Mouse (Mus musculus) cerebellum, adult 2 months (tissue): ENCODE measurements at regions not wholly inside any gene's neighbourhood (a gene's known extent, or its start where the extent isn't known, plus 50 kb on each side); places are given as distances from the start of the nearest gene placed in this dataset.

Experiments used
- CTCF ChIP-seq: fragments of 200-500 bp; IDR thresholded peaks from 2 replicates; pipeline ENCODE4 v1.5.1; 2011; ENCODE audit warnings: low read depth, mild to moderate bottlenecking, control low read depth, low read length, moderate library complexity, borderline replicate concordance; ENCODE audit not compliant: insufficient read depth
- POLR2A ChIP-seq: fragments of 200-500 bp; IDR thresholded peaks from 2 replicates; pipeline ENCODE4 v1.6.1; 2011; ENCODE audit warnings: low read length, control low read depth, borderline replicate concordance; ENCODE audit not compliant: insufficient read depth

DNA sequence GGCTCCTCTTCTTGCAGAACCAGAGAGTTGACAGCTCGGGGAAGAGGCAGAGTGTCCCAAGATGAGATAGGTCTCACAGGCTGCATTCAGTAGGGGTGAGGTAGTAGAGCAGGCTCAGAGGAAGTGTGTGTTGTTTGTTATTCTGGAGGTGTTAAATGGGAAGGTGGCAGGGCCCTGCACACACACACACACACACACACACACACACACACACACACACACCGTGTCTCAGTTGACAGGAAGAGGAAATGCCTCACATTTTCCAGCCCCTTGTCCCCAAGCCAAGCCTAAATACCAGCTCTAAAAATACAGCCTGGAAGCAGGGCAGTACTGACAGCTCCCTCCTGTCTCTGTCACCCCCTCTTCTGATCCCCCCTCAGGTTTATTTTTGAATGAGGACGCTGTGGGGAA, 70.9 kb upstream of the Col13a1 start:
- TF ChIP-seq POLR2A (no peak), CTCF (no peak)
